8 mouse cellular contexts compared by ENCODE assay signal in the genomic region with DNA sequence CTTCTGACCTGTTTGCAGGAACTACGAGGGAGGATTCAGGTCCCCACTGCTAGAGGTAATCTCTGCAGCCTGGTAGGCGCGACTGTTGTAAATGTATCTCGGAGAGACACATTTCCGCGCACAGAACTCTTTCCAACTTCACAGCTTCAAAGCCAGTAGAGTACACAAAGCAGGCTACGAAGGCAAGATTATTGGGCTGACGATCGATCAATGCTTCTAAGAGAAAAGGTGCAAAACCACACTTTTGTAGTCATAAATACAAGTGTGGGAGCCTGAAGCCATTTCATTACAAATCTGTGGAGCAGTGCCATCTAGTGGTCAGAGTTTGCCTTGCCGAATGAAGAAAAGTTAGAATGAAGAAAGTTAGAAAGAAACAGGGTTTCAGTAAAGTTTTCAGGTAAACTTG.
DNase-seq lines count a peak whose midpoint lies in the region; ATAC-seq and TF ChIP-seq lines count a peak whose summit lies in the region.

No protein-coding gene starts in this region.

- 11% methylated on average over 10 of the region's 10 CpGs for WGBS in forebrain, embryonic 10.5 days
- 4% methylated on average over 10 of the region's 10 CpGs for WGBS in lung, embryonic 15.5 days
- 5% methylated on average over 10 of the region's 10 CpGs for WGBS in neural tube, embryonic 15.5 days

- peak overlapping the region; percentile 45 for H3K4me3 ChIP-seq in forebrain, embryonic 10.5 days
- peak overlapping the region; percentile 33 for H3K4me3 ChIP-seq in layer of hippocampus, adult 2 months
- H3K4me3 ChIP-seq in lung, embryonic 15.5 days = peak overlapping the region; percentile 25
- peak overlapping the region; percentile 31 for H3K4me3 ChIP-seq in neural tube, embryonic 15.5 days (replicated peaks)

- no peaks in the 10 kb centered on the region for H3K9me3 ChIP-seq in forebrain, embryonic 10.5 days
- H3K9me3 ChIP-seq in lung, embryonic 15.5 days = no peaks in the 10 kb centered on the region
- H3K9me3 ChIP-seq in neural tube, embryonic 15.5 days (replicated peaks) = no peaks in the 10 kb centered on the region

- DNase-seq in MEL-GATA-1-ER (ENCODE audit: extremely low read depth, low read depth) = peak; percentile 20
- peak; percentile 70 for DNase-seq in brain, adult 2 months (ENCODE audit: low read depth, low spot score)
- DNase-seq in forebrain, embryonic 10.5 days (ENCODE audit: extremely low spot score, low spot score) = peak; percentile 67
- DNase-seq in heart, postnatal 4 days = peak; percentile 73
- DNase-seq in layer of hippocampus, adult 2 months (ENCODE audit: low spot score in 2 of 2) = peak; percentile 39 to 77

- no peaks in the 10 kb centered on the region for H3K27me3 ChIP-seq in forebrain, embryonic 10.5 days (ENCODE audit: poor library complexity, severe bottlenecking)
- H3K27me3 ChIP-seq in lung, embryonic 15.5 days = no peaks in the 10 kb centered on the region
- H3K27me3 ChIP-seq in neural tube, embryonic 15.5 days (replicated peaks) = peaks cover 4% of the 10 kb centered on the region; the same call in 1 of the 2 replicates

- peak overlapping the region; percentile 28 for H3K9ac ChIP-seq in lung, embryonic 15.5 days
- peak overlapping the region; percentile 48; the same call in 1 of the 2 replicates for H3K9ac ChIP-seq in neural tube, embryonic 15.5 days (replicated peaks)

- peak overlapping the region; percentile 65; the same call in 1 of the 2 replicates for H3K27ac ChIP-seq in forebrain, embryonic 10.5 days
- H3K27ac ChIP-seq in layer of hippocampus, adult 2 months = no peak overlapping the region
- no peak overlapping the region for H3K27ac ChIP-seq in lung, embryonic 15.5 days
- no peak overlapping the region for H3K27ac ChIP-seq in neural tube, embryonic 15.5 days (replicated peaks)

- no peak for ATAC-seq in lung, embryonic 15.5 days (ENCODE audit: borderline replicate concordance, extremely low read depth, low FRiP score, low TSS enrichment)
- no peak for ATAC-seq in neural tube, embryonic 15.5 days (ENCODE audit: low FRiP score)
- ATAC-seq in erythroid progenitor cell, adult 5-6 weeks (replicated peaks; ENCODE audit: low FRiP score, poor library complexity, severe bottlenecking) = no peak

- H3K4me1 ChIP-seq in forebrain, embryonic 10.5 days = peaks cover 19% of the 10 kb centered on the region
- peaks cover 6% of the 10 kb centered on the region; the same call in 1 of the 2 replicates for H3K4me1 ChIP-seq in lung, embryonic 15.5 days
- H3K4me1 ChIP-seq in neural tube, embryonic 15.5 days = 0 out of 2 replicates have a peak, but pooled peaks cover 3% of the 10 kb centered on the region

- H3K36me3 ChIP-seq in forebrain, embryonic 10.5 days (replicated peaks) = no peaks in the 10 kb centered on the region
- no peaks in the 10 kb centered on the region for H3K36me3 ChIP-seq in lung, embryonic 15.5 days
- no peaks in the 10 kb centered on the region for H3K36me3 ChIP-seq in neural tube, embryonic 15.5 days

- TF ChIP-seq CTCF in layer of hippocampus, adult 2 months (conservative IDR thresholded peaks at IDR 0.05) = peak; percentile 95

- H3K4me2 ChIP-seq in lung, embryonic 15.5 days = peak overlapping the region; percentile 51
- peak overlapping the region; percentile 62 for H3K4me2 ChIP-seq in neural tube, embryonic 15.5 days

Comparison
In these comparisons a context has a peak if more than half of its experiments do, and no peak if none do; other contexts are left out.
1. DNase-seq: peak in every context shown above with its lines; median percentile 73 in heart, postnatal 4 days; 70 in brain, adult 2 months; 67 in forebrain, embryonic 10.5 days; 58 in layer of hippocampus, adult 2 months; 20 in MEL-GATA-1-ER.